Mouse (Mus musculus): ENCODE results near the gene Tex35.

DNA sequence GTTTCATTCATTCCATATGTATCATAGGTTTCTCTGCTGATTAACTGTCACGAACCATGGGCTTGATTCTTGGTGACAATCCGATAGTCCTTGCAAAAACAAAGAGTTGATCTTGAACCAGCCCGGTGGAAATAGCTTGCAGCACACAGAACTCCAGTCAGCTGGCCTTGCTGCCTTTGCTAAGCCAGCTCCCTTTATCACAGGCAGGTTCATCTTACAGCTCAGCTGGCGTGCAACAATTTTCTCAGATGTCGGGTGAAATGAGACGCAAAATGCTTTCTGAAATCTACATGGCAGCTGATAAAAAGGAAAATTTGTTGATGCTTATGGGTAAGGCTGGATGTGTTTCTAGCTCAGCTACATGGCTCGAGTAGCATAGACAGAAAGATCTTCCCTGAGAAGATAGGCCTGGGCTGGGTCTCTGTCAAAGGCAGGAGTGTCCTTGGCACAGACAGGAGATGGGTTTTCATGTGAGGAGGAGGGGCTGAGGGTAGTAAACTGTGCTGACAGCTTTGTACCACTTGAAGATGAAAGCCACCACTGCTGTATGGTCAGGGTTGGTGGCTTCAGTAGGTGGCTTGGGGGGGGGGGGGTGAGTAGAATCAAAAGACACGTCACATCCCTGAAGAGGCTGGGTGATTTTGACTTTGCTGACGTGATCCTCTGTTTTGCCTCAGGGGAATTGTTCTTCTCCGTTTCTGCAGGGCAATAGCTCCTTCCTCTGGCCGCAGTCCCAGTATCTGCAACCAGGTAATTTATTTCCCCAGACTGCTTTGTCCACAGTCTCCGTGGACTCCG, 45.0 kb downstream of the Tex35 start:
- TF ChIP-seq CTCF (IDR thresholded peaks at IDR 0.05; ENCODE audit: borderline replicate concordance, insufficient read depth, low read length), result no peak
- no peak for TF ChIP-seq POLR2A (IDR thresholded peaks at IDR 0.05; ENCODE audit: low read depth, low read length)

All from embryonic fibroblast, embryonic 13.5 days (primary cell).